Mouse (Mus musculus) heart, embryonic 13.5 days (tissue): ENCODE measurements around the gene Gmpr. TPM values are rescaled to one million over a fixed set of nuclear protein-coding genes. Genes with fewer than 3 reads are reported as not detected.

Source experiments
- ATAC-seq: fragments of 200-750 bp; cut with Nextera tagmentation; 2 replicates; pipeline ENCODE4 v1.8.0; 2017; ENCODE audit warnings: moderate TSS enrichment; ENCODE audit not compliant: insufficient number of reproducible peaks, low FRiP score, low TSS enrichment; ENCODE audit errors: extremely low read depth
- H3K27ac ChIP-seq: fragments of 300-500 bp; sonication (generic); replicated peaks from 2 replicates; pipeline ENCODE4 v1.5.1; 2015; ENCODE audit warnings: moderate library complexity, mild to moderate bottlenecking, inconsistent platforms
- H3K27me3 ChIP-seq: fragments of 300-500 bp; sonication (generic); replicated peaks from 2 replicates; pipeline ENCODE4 v1.6.1; 2015; ENCODE audit warnings: mild to moderate bottlenecking, inconsistent platforms
- H3K36me3 ChIP-seq: fragments of 300-500 bp; sonication (generic); 2 replicates; pipeline ENCODE4 v1.6.1; 2015; ENCODE audit warnings: mild to moderate bottlenecking, inconsistent platforms
- H3K4me1 ChIP-seq: fragments of 300-500 bp; sonication (generic); 2 replicates; pipeline ENCODE4 v1.6.1; 2015; ENCODE audit warnings: inconsistent platforms
- H3K4me2 ChIP-seq: fragments of 300-500 bp; sonication (generic); 2 replicates; pipeline ENCODE4 v1.6.1; 2015; ENCODE audit warnings: inconsistent platforms, mild to moderate bottlenecking, moderate library complexity
- H3K4me3 ChIP-seq: fragments of 300-500 bp; sonication (generic); 2 replicates; pipeline ENCODE4 v1.5.1; 2015; ENCODE audit warnings: moderate library complexity, mild to moderate bottlenecking, inconsistent platforms
- H3K9ac ChIP-seq: fragments of 300-500 bp; sonication (generic); 2 replicates; pipeline ENCODE4 v1.6.1; 2015; ENCODE audit warnings: inconsistent platforms, mild to moderate bottlenecking, moderate library complexity
- H3K9me3 ChIP-seq: fragments of 300-500 bp; sonication (generic); 2 replicates; pipeline ENCODE4 v1.6.1; 2016; ENCODE audit warnings: inconsistent platforms
- WGBS: fragments of 180-500 bp; shearing (Covaris S2); methylation state at CpG from one replicate; pipeline ENCODE4 v1.1.7; 2015; ENCODE audit warnings: mixed read lengths; 5-methylcytosine and 5-hydroxymethylcytosine counted together
- polyA plus RNA-seq: library from polyadenylated mRNA; unstranded; fragments of >200 nt; fragmentation: Nextera tagmentation; extraction: Ambion mirVana; gene quantifications from 2 replicates; pipeline ENCODE4 v1.2.1, GENCODE M21; 2015

Gmpr gene
- polyA plus RNA-seq, 1 experiment from 2014 or later, result 179 TPM

- Histone ChIP-seq H3K36me3 (peaks cover 83% of the 10 kb centered on the region), H3K4me3 (no peak overlapping the region), H3K4me1 (peaks cover 48% of the 10 kb centered on the region), H3K9me3 (no peaks in the 10 kb centered on the region), H3K4me2 (peak overlapping the region; percentile 29), H3K27ac (0 out of 2 replicates have a peak overlapping the region, but pooled peaks have one; percentile 24), H3K9ac (peak overlapping the region; percentile 40), H3K27me3 (no peaks in the 10 kb centered on the region)
- ATAC-seq, result peak; percentile 18; the same call in 1 of the 2 replicates
- 32% methylated on average over 13 of the region's 13 CpGs for WGBS
These were observed 38.7 kb downstream of the Gmpr start for GRCm38 (mm10) chr13:45545974-45546373.

- H3K4me1 ChIP-seq, result peaks cover 48% of the 10 kb centered on the region
- no peaks in the 10 kb centered on the region for H3K27me3 ChIP-seq
- H3K27ac ChIP-seq, result peak overlapping the region; percentile 24
- no peak overlapping the region for H3K4me2 ChIP-seq
- WGBS, result 72% methylated on average over 4 of the region's 4 CpGs
- H3K9ac ChIP-seq, result 0 out of 2 replicates have a peak overlapping the region, but pooled peaks have one; percentile 21
- peaks cover 74% of the 10 kb centered on the region for H3K36me3 ChIP-seq
- no peak for ATAC-seq
- H3K9me3 ChIP-seq, result no peaks in the 10 kb centered on the region
- H3K4me3 ChIP-seq, result no peak overlapping the region
These were observed 39.7 kb downstream of the Gmpr start for GRCm38 (mm10) chr13:45546946-45547345.

GRCm38 (mm10) chr13:45547549-45547948 lies 40.3 kb downstream of the Gmpr start:
- no peak for ATAC-seq
- no peaks in the 10 kb centered on the region for H3K27me3 ChIP-seq
- H3K9ac ChIP-seq, result no peak overlapping the region
- no peak overlapping the region for H3K4me2 ChIP-seq
- no peaks in the 10 kb centered on the region for H3K9me3 ChIP-seq
- H3K4me3 ChIP-seq, result no peak overlapping the region
- 65% methylated on average over 5 of the region's 5 CpGs for WGBS
- no peak overlapping the region for H3K27ac ChIP-seq
- H3K36me3 ChIP-seq, result peaks cover 68% of the 10 kb centered on the region
- H3K4me1 ChIP-seq, result peaks cover 48% of the 10 kb centered on the region

- peak overlapping the region; percentile 35 for H3K4me2 ChIP-seq
- no peak overlapping the region for H3K4me3 ChIP-seq
- peak overlapping the region; percentile 75 for H3K27ac ChIP-seq
- no peaks in the 10 kb centered on the region for H3K9me3 ChIP-seq
- no peak for ATAC-seq
- H3K27me3 ChIP-seq, result no peaks in the 10 kb centered on the region
- H3K4me1 ChIP-seq, result peaks cover 26% of the 10 kb centered on the region
- H3K9ac ChIP-seq, result peak overlapping the region; percentile 52; the same call in 1 of the 2 replicates
- H3K36me3 ChIP-seq, result peaks cover 24% of the 10 kb centered on the region
- 25% methylated on average over 7 of the region's 7 CpGs for WGBS
These were observed 46.4 kb downstream of the Gmpr start for GRCm38 (mm10) chr13:45553674-45554073.

GRCm38 (mm10) chr13:45558367-45558766 lies 51.1 kb downstream of the Gmpr start:
- H3K9me3 ChIP-seq, result no peaks in the 10 kb centered on the region
- no peak for ATAC-seq
- peaks cover 12% of the 10 kb centered on the region for H3K36me3 ChIP-seq
- no peak overlapping the region for H3K4me3 ChIP-seq
- no peak overlapping the region for H3K4me2 ChIP-seq
- no peaks in the 10 kb centered on the region for H3K27me3 ChIP-seq
- H3K9ac ChIP-seq, result no peak overlapping the region
- peaks cover 56% of the 10 kb centered on the region for H3K4me1 ChIP-seq
- 33% methylated on average over 4 of the region's 4 CpGs for WGBS
- H3K27ac ChIP-seq, result peak overlapping the region; percentile 28; the same call in 1 of the 2 replicates

- Histone ChIP-seq H3K27me3 (no peaks in the 10 kb centered on the region), H3K4me3 (no peak overlapping the region), H3K27ac (no peak overlapping the region; the same call in 1 of the 2 replicates), H3K36me3 (peaks cover 12% of the 10 kb centered on the region), H3K4me2 (no peak overlapping the region), H3K9me3 (no peaks in the 10 kb centered on the region), H3K4me1 (peaks cover 48% of the 10 kb centered on the region), H3K9ac (no peak overlapping the region)
- 71% methylated on average over 3 of the region's 3 CpGs for WGBS
- ATAC-seq, result no peak
These were observed 52.0 kb downstream of the Gmpr start for GRCm38 (mm10) chr13:45559258-45559657.

GRCm38 (mm10) chr13:45560543-45560942 lies 53.3 kb downstream of the Gmpr start:
- no peaks in the 10 kb centered on the region for H3K9me3 ChIP-seq
- peak overlapping the region; percentile 90; the same call in 1 of the 2 replicates for H3K27ac ChIP-seq
- H3K4me3 ChIP-seq, result no peak overlapping the region
- peaks cover 14% of the 10 kb centered on the region for H3K36me3 ChIP-seq
- peaks cover 50% of the 10 kb centered on the region for H3K4me1 ChIP-seq
- no peaks in the 10 kb centered on the region for H3K27me3 ChIP-seq
- no peak overlapping the region for H3K4me2 ChIP-seq
- 68% methylated on average over 7 of the region's 7 CpGs for WGBS
- H3K9ac ChIP-seq, result no peak overlapping the region
- no peak for ATAC-seq

- peak overlapping the region; percentile 32 for H3K4me3 ChIP-seq
- WGBS, result 44% methylated on average over 9 of the region's 9 CpGs
- peak overlapping the region; percentile 73 for H3K9ac ChIP-seq
- peaks cover 50% of the 10 kb centered on the region for H3K4me1 ChIP-seq
- H3K36me3 ChIP-seq, result peaks cover 21% of the 10 kb centered on the region
- peak overlapping the region; percentile 66 for H3K4me2 ChIP-seq
- no peaks in the 10 kb centered on the region for H3K9me3 ChIP-seq
- H3K27me3 ChIP-seq, result no peaks in the 10 kb centered on the region
- ATAC-seq, result no peak
- H3K27ac ChIP-seq, result peak overlapping the region; percentile 90
These were observed 54.8 kb downstream of the Gmpr start for GRCm38 (mm10) chr13:45562011-45562410.

- H3K4me1 ChIP-seq, result peaks cover 38% of the 10 kb centered on the region
- no peak overlapping the region for H3K27ac ChIP-seq
- WGBS, result 52% methylated on average over 4 of the region's 4 CpGs
- no peak overlapping the region for H3K4me2 ChIP-seq
- no peak for ATAC-seq
- peaks cover 29% of the 10 kb centered on the region for H3K36me3 ChIP-seq
- H3K4me3 ChIP-seq, result no peak overlapping the region
- no peak overlapping the region for H3K9ac ChIP-seq
- no peaks in the 10 kb centered on the region for H3K9me3 ChIP-seq
- H3K27me3 ChIP-seq, result no peaks in the 10 kb centered on the region
These were observed 57.7 kb downstream of the Gmpr start for GRCm38 (mm10) chr13:45564946-45565345.

- H3K36me3 ChIP-seq, result peaks cover 29% of the 10 kb centered on the region
- no peak overlapping the region; the same call in 1 of the 2 replicates for H3K9ac ChIP-seq
- H3K4me1 ChIP-seq, result peaks cover 33% of the 10 kb centered on the region
- no peaks in the 10 kb centered on the region for H3K27me3 ChIP-seq
- H3K4me3 ChIP-seq, result no peak overlapping the region
- ATAC-seq, result no peak
- no peak overlapping the region for H3K27ac ChIP-seq
- 54% methylated on average over 7 of the region's 7 CpGs for whole genome bisulfite sequencing
- H3K4me2 ChIP-seq, result no peak overlapping the region
- H3K9me3 ChIP-seq, result no peaks in the 10 kb centered on the region
These were observed 62.7 kb downstream of the Gmpr start for GRCm38 (mm10) chr13:45569932-45570331.

- no peaks in the 10 kb centered on the region for H3K9me3 ChIP-seq
- peak overlapping the region; percentile 21 for H3K4me3 ChIP-seq
- H3K9ac ChIP-seq, result peak overlapping the region; percentile 41; the same call in 1 of the 2 replicates
- 0 out of 2 replicates have a peak overlapping the region, but pooled peaks have one; percentile 5 for H3K27ac ChIP-seq
- H3K4me2 ChIP-seq, result peak overlapping the region; percentile 62
- no peaks in the 10 kb centered on the region for H3K27me3 ChIP-seq
- H3K4me1 ChIP-seq, result peaks cover 46% of the 10 kb centered on the region
- no peak for ATAC-seq
- WGBS, result 3% methylated on average over 6 of the region's 6 CpGs
- peaks cover 14% of the 10 kb centered on the region for H3K36me3 ChIP-seq
These were observed 64.6 kb downstream of the Gmpr start for GRCm38 (mm10) chr13:45571795-45572262.

GRCm38 (mm10) chr13:45572768-45573167 lies 65.5 kb downstream of the Gmpr start:
- Histone ChIP-seq H3K4me2 (no peak overlapping the region), H3K27ac (no peak overlapping the region), H3K27me3 (no peaks in the 10 kb centered on the region), H3K4me3 (no peak overlapping the region), H3K36me3 (peaks cover 5% of the 10 kb centered on the region), H3K4me1 (peaks cover 55% of the 10 kb centered on the region), H3K9me3 (no peaks in the 10 kb centered on the region), H3K9ac (no peak overlapping the region)
- WGBS, result 27% methylated on average over 4 of the region's 4 CpGs
- ATAC-seq, result no peak
